Mouse (Mus musculus): ENCODE results near the gene Tomm20.
"Not testable (repeated sequence)": the region's sequence is repeated elsewhere in the genome, so short reads cannot be mapped to it uniquely, and the experiment has no call there.

Gene Tomm20

GRCm38 (mm10) chr8:126945730-126946163 lies at the start of gene Tomm20:
Tomm20 (minus strand) TSS chr8:126945844.
- DNase-seq (ENCODE audit: low spot score in 2 of 2) = peak; percentile 95 to 96

- DNase-seq (ENCODE audit: low spot score in 2 of 2) = no peak
Measured at GRCm38 (mm10) chr8:126994506-126994905, 48.9 kb upstream of the Tomm20 start.

- no peak for DNase-seq (ENCODE audit: low spot score in 2 of 2)
Measured at GRCm38 (mm10) chr8:126989363-126990153, 43.9 kb upstream of the Tomm20 start.

- no peak for DNase-seq (ENCODE audit: low spot score in 2 of 2)
Measured at GRCm38 (mm10) chr8:126988346-126989006, 42.8 kb upstream of the Tomm20 start.

- DNase-seq (ENCODE audit: low spot score in 2 of 2) = peak; percentile 64 to 71
Measured at GRCm38 (mm10) chr8:126986495-126986894, 40.9 kb upstream of the Tomm20 start.

GRCm38 (mm10) chr8:126980046-126980445 lies 34.4 kb upstream of the Tomm20 start:
- DNase-seq (ENCODE audit: low spot score in 2 of 2) = no peak

GRCm38 (mm10) chr8:126979091-126979920 lies 33.7 kb upstream of the Tomm20 start:
- DNase-seq (ENCODE audit: low spot score in 2 of 2) = no peak

- not testable (repeated sequence) for DNase-seq (ENCODE audit: low spot score in 2 of 2)
Measured at GRCm38 (mm10) chr8:126978535-126978934, 32.9 kb upstream of the Tomm20 start.

GRCm38 (mm10) chr8:126978028-126978427 lies 32.4 kb upstream of the Tomm20 start:
- no peak for DNase-seq (ENCODE audit: low spot score in 2 of 2)

- no peak for DNase-seq (ENCODE audit: low spot score in 2 of 2)
Measured at GRCm38 (mm10) chr8:126976608-126977348, 31.1 kb upstream of the Tomm20 start.

- no peak for DNase-seq (ENCODE audit: low spot score in 2 of 2)
Measured at GRCm38 (mm10) chr8:126975706-126976105, 30.1 kb upstream of the Tomm20 start.

- no peak for DNase-seq (ENCODE audit: low spot score in 2 of 2)
Measured at GRCm38 (mm10) chr8:126974511-126974910, 28.9 kb upstream of the Tomm20 start.

- no peak for DNase-seq (ENCODE audit: low spot score in 2 of 2)
Measured at GRCm38 (mm10) chr8:126973686-126974265, 28.1 kb upstream of the Tomm20 start.

- no peak for DNase-seq (ENCODE audit: low spot score in 2 of 2)
Measured at GRCm38 (mm10) chr8:126972649-126973048, 27.0 kb upstream of the Tomm20 start.

GRCm38 (mm10) chr8:126972102-126972501 lies 26.5 kb upstream of the Tomm20 start:
- DNase-seq (ENCODE audit: low spot score in 2 of 2) = no peak

- no peak for DNase-seq (ENCODE audit: low spot score in 2 of 2)
Measured at GRCm38 (mm10) chr8:126971314-126971664, 25.6 kb upstream of the Tomm20 start.

GRCm38 (mm10) chr8:126970579-126971313 lies 25.1 kb upstream of the Tomm20 start, which contains the start of gene Rbm34:
Rbm34 (minus strand) TSS chr8:126971071.
- DNase-seq (ENCODE audit: low spot score in 2 of 2) = peak; percentile 86 to 91

GRCm38 (mm10) chr8:126969546-126969945 lies 23.9 kb upstream of the Tomm20 start:
- no peak for DNase-seq (ENCODE audit: low spot score in 2 of 2)

- no peak for DNase-seq (ENCODE audit: low spot score in 2 of 2)
Measured at GRCm38 (mm10) chr8:126968107-126968506, 22.5 kb upstream of the Tomm20 start.

GRCm38 (mm10) chr8:126965246-126965645 lies 19.6 kb upstream of the Tomm20 start:
- DNase-seq (ENCODE audit: low spot score in 2 of 2) = no peak
